Mouse (Mus musculus) cerebellum, adult 9-11 months (tissue): Measurements from ENCODE around the gene Rapgef4.

Source experiments
- DNase-seq: peaks from one replicate; pipeline ENCODE4 v3.0.0; 2022

Rapgef4 gene

DNA sequence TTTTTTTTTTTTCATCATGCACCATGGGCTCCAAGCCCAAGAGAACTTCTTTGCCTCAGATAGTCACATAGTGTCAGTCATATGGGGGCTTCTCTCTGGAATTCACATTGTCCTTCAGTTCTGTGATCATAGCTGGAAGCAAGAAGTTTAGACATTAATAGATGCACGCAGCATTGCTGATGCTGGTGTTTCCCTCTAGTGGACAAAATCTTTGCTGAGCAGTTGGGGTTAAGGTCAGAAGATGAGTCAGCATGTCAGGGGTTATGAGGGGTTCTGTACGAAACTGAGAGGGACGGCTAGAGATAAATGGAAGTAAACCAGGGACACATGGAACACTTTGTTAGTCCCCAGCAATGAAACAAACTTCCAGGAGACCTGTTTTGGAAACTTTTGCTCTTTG is 216.0 kb downstream of the Rapgef4 start:
- no peak for DNase-seq

- DNase-seq = no peak
These were observed 218.4 kb downstream of the Rapgef4 start for GRCm38 (mm10) chr2:72199451-72199850.

DNA sequence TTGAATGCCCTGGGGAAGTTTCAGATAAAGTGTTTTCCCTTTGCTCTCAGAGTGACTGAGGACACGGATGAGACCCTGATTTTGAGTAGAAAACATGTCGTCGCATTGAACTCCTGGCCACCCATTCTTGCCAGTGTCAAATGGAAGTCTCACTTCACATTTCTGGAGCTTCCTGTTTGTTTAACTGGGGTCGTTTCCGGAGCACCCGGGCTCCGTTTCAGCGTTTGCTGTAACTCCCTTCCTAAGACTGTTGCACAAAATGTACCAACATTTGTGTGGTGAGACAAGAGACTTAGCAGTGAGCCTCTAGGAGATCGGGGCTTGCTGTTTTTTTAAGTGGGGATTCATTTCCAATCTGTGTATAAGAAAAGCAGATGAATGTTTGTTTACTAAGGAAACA is 220.5 kb downstream of the Rapgef4 start:
- DNase-seq = no peak

GRCm38 (mm10) chr2:72202252-72202651 is 221.2 kb downstream of the Rapgef4 start:
- DNase-seq = no peak

- peak; percentile 63 for DNase-seq
These were observed 222.6 kb downstream of the Rapgef4 start for GRCm38 (mm10) chr2:72203609-72204008.

DNA sequence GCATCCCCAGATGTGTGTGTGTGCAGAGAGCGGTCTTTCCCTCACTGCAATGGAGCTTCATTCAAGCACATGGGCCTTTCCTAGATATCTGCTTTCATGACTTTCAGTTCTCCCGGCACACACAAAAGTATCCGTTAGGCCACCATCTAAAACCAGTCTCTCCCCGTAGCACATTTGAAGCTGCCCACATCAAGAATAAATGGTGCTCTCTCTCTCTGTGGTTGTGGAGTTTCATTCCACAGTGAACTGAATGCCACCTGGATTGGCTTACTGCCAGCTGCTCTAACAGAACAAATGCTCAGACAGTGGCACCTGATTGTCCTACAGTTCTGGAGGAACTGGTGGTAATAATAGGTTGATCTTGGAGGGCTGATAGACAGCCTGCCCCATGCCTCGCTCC is 224.8 kb downstream of the Rapgef4 start:
- DNase-seq = peak; percentile 30

DNA sequence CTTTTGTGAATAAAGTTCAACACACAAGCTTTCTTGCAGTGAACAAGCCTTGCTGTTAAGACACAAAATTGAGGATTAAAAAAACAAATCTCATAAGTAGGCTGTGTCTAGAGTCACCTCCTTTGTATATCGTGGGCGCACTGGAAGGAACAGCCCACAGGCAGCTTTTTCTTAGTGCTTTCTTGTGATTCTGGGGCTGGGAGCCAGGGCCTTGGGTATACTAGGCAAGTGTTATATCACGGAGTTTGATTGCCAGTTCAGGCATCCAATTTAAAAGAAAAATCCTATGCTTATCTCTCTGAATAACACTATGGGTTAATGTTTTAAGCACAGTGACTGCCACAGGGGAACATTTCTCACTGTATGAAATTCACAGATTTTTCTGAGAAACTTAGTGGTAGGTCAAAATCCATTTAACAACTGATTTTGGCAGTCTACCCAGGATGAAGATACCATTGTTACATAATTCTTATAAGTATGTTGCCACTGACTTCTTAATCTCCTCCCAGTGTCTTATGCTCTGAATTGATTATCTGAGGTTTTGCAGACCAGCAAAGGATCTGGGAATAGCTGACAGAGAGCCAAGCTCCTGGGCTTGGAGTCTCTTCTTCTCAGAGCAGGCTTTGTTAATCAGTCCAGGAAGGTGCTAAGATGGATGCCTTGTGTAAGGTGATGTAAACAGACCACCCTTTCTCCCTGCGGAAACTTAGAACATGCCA is 225.6 kb downstream of the Rapgef4 start:
- DNase-seq = no peak

GRCm38 (mm10) chr2:72217336-72217735 is 236.3 kb downstream of the Rapgef4 start:
- DNase-seq = no peak

GRCm38 (mm10) chr2:72219921-72220320 is 238.9 kb downstream of the Rapgef4 start:
- peak; percentile 24 for DNase-seq

DNA sequence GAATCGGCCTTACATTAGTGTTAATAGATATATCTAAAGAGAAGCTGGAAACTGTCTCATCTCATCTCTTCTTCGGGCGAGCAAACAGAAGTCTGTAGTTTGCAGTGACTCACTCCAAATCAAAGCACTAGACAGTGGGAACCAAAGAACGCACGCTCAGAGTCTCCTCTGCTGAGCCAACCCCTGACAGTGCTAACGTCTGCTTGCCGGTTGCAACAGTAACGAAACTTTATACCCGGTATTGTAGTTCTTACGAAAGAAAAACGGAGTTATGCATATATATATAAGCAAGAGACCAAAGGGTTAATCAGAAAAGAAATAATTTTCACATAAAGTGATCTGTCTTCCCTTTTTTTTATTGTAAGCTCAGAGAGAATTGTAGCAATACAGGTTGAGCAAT is 240.2 kb downstream of the Rapgef4 start:
- no peak for DNase-seq

DNA sequence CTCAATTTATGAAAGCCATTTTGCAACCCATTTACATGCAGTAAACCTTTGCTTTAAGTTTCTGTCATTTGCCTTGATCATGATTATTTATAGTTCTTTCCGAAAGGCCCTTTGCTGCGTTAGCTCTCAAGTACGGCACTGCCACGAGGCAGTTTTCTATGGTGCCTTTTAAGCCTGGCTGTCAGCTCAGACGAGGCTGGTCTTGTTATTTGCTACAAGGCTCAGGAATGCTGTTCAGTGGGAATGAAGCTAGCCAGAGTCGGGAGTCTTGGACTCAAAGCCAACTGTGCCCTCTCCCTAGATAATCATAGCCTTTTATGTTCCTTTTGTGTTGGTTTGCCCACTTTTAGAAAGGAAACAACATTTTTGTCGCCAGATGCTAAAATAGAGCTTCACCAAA is 240.7 kb downstream of the Rapgef4 start:
- no peak for DNase-seq

GRCm38 (mm10) chr2:72222276-72222675 is 241.2 kb downstream of the Rapgef4 start:
- no peak for DNase-seq

- DNase-seq = no peak
These were observed 241.9 kb downstream of the Rapgef4 start for GRCm38 (mm10) chr2:72222736-72223455.

DNA sequence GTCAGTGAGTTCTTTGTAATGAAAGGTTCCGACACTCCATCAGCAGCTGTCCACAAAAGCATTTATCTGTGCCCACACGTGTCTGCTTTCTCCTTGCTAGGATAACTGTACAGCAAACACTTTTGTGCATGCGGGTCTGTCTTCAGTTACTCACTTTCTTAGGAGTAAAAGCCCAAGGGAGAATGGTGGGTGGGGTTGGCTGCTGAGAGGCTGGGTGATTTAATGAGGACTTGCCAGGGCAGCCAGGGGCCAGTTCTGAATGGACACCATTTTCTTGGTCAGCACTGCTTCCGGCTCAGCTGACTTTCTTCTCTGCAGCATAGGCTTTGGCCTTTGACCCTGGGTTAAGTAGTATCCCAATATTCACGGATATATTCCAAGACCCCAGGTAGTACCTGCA is 242.4 kb downstream of the Rapgef4 start:
- DNase-seq = no peak

DNA sequence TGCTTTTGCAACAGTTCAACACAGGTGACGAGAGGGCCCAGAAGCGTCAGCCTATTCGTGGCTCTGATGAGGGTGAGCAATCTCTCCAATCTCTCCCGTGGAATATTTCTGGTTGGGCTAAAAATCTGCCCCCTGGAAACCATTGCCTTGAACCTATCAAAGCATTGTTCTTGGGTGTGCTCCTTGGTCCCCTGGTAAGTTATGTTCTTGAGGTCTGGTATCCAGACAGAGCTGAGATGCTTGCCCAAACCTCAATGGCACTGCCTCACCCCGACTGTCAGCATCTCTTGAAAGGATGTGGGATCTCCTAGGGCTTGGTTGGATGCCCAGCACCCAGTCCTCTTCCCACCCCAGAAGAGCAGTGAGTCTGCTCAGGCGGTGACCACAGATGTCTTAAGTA is 245.0 kb downstream of the Rapgef4 start:
- DNase-seq = no peak

DNA sequence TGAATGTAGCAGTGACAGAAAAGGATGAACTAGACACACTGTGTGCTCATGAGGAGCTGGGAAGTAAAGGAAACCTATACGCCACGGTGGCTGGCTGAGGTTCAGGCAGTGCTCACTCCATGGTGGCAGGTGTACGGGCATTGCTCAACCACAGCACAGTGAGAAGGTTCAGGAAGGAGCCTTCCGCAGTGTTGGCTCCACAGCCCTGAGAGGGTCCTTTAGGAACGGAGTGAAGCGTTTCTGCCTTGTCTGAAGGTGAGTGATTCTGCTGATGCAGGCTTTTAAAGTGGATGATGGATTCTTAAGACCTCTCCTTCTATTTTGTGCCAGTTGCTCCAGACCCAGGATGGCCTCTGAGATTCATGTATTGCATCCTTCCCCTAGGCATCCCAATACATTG is 246.4 kb downstream of the Rapgef4 start:
- DNase-seq = no peak

GRCm38 (mm10) chr2:72228881-72229280 is 247.8 kb downstream of the Rapgef4 start:
- DNase-seq = no peak

DNA sequence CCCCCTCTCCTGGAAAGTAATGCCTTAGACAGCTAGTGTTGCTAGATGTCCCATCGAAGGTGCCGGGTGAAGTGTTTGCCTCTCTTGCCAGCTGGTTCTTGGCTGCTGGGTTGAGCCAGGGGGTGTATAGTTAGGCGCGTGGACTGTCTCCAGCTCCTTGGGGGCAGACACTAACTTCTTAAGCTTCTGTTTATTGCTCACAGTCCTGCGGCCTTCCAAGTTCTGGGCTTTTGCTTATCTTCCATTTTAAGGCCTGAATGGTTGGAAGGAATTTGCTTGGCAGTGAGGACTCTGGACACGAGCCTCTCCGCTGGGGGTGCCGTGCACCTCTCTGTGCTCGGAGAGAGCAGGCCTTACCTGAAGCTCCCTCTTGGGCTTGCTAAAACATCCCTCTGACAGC is 249.5 kb downstream of the Rapgef4 start:
- DNase-seq = no peak

DNA sequence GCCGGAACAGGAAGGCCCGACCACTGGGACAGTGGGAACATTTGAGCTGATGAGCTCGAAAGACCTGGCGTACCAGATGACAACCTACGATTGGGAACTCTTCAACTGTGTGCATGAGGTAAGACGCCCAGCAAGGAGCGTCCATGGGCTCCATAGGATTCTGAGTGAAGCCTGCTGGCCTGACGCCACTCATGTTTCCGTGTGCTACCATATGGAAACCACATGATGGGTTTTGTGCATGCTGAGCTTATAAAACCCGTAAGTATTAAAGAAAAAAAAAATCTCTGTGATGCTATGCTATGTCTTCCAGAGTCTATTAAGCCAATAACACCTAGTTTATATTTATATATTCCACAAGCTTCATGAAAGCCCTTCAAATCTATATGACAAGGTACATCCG is 253.0 kb downstream of the Rapgef4 start:
- DNase-seq = no peak

- DNase-seq = peak; percentile 66
These were observed 253.9 kb downstream of the Rapgef4 start for GRCm38 (mm10) chr2:72234943-72235342.

GRCm38 (mm10) chr2:72235361-72235901 is 254.4 kb downstream of the Rapgef4 start:
- DNase-seq = peak; percentile 24

- DNase-seq = no peak
These were observed 257.4 kb downstream of the Rapgef4 start for GRCm38 (mm10) chr2:72238421-72238820.

DNA sequence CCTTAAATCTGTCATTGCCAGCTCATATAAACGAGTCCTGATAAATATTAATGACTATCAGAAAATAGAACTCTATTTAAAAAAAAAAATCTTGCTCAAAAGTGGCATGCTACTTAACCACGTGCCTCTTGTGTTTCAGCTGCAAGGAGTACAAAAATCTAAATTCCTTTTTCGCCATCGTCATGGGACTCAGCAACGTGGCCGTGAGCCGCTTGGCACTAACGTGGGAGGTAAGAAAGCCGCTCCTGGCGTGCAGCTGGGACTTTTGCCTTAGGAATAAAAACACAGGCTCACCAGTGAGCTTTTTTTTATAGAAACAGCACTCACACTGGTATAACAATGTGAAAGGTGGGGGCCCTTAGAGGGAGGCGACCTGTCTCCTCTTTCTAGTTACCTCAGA is 257.9 kb downstream of the Rapgef4 start:
- no peak for DNase-seq

GRCm38 (mm10) chr2:72239456-72239855 is 258.4 kb downstream of the Rapgef4 start:
- no peak for DNase-seq
